Mouse (Mus musculus) cerebellum, postnatal 4 days (tissue): ENCODE measurements around the gene Arhgap15.

Experiments used
- DNase-seq, 2 experiments: peaks; one replicate each; pipeline ENCODE4 v3.0.0; 2022; ENCODE audit warnings: low spot score in 2 of 2, mixed read lengths in 1 of 2

Arhgap15 gene

DNA sequence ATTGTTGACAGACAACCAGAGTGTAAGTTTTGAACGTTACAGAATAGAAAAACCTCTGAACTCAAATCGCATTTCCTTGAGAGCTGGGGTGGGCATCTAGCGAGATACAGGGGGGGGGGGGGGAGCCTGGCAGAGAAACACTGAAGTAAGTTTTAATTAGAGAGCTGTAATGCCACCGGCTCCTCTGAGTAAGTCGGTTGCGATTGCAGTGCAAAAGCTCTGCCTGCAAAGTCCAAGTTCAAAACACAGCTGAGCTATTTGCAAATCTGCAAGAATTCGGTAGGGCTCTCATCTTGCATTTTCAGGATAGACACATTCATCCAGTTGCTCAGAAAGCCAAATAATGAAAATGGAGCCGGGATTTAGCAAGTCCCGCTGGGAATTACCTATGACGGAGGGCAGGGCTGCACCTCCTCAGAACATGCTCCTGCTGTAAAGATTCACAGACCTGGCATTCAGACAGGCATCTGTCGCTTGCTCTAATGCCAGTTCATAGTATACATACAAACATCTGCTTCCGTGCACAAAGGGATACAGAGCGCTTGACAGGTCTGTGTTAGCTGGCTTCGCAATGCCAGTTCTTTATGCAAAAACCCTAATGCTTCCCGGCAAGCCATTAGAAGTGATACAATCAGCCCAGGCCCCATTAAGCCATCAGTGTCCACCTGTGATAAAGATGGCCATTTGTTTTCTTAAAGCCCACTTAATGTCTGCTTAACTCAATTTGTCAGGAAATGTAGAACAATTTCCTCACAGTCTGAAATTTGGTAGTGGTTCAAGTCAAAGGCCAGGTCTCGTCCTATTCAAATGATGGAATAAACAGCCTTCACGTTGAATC lies 556.6 kb downstream of the Arhgap15 start:
- DNase-seq, result peak in 1 of 2 experiments; percentile 17

- no peak for DNase-seq
These were observed 557.5 kb downstream of the Arhgap15 start for GRCm38 (mm10) chr2:44306137-44306536.

GRCm38 (mm10) chr2:44309124-44309523 lies 560.5 kb downstream of the Arhgap15 start:
- no peak for DNase-seq

DNA sequence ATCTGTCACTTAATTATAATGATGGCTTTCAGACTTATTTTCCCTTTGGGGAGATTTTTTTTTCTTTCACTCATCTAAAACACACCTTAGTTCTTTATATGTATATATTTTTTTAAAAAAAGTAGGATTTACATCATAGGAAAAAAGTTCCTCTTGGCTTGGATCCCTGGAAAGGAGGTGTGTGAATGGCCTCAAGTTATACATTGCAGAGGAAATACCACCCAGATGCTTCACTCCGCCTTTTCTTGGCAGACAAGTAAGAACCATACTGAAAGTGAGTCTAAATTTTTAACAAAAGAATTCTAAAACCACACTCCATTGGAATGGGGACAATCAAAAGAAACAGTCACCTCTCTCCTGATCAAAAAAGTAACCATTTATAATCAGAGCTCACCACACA lies 560.9 kb downstream of the Arhgap15 start:
- no peak for DNase-seq

GRCm38 (mm10) chr2:44310095-44310748 lies 561.6 kb downstream of the Arhgap15 start:
- no peak for DNase-seq

GRCm38 (mm10) chr2:44311216-44311615 lies 562.6 kb downstream of the Arhgap15 start:
- no peak for DNase-seq

- DNase-seq, result no peak
These were observed 564.9 kb downstream of the Arhgap15 start for GRCm38 (mm10) chr2:44313573-44313972.

DNA sequence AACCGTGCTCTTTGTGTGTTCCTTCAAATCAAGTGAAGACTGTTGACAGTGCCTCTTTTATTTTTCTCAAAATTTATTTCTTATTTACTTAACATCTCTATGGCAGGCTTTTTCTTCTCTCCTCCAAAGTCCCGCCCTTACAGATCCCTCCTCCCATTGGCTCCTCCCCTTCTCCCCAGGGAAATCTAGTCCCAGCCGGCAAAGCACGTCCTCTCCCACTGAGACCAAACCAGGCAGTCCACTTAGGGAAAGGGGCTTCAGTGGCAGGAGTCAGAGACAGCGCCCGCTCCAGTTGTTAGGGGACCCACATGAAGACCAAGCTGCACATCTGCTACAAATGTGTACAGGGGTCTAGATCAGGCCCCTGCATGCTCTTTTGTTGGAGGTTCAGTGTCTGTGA lies 569.8 kb downstream of the Arhgap15 start:
- no peak for DNase-seq

DNA sequence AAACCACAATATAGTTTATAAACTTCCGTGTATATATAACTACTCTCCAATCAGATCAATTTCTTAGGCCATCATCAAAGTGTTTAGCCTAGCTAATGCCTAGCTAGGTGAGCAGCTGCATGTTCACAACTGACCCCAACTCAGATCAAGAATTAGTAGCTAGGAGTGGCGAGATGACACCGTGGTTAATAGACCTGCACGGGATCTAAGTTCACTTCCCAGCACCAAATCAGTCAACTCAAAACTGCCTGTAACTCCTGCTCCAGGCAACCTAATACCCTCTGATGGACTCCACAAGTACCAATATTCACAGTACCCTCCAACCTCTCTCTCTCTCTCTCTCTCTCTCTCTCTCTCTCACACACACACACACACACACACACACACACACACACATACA lies 570.9 kb downstream of the Arhgap15 start:
- no peak for DNase-seq

DNA sequence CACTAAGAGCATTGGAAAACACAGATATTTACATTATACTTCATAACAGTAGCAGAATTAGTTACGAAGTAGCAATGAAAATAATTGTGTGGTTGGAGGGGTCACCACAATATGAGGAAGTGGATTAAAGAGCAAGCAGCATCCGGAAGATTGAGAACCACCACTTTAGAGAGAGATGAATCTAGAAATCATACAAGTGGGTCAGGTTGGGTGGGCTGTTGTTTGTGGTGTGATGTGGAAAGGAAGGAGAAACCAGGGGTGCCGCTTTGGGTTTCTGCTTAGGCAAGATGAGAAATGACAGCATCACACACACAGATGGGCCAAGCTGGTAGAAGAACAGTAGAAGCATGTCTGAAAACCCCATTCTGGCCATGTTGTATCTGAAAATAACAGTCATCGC lies 575.2 kb downstream of the Arhgap15 start:
- DNase-seq, result no peak

DNA sequence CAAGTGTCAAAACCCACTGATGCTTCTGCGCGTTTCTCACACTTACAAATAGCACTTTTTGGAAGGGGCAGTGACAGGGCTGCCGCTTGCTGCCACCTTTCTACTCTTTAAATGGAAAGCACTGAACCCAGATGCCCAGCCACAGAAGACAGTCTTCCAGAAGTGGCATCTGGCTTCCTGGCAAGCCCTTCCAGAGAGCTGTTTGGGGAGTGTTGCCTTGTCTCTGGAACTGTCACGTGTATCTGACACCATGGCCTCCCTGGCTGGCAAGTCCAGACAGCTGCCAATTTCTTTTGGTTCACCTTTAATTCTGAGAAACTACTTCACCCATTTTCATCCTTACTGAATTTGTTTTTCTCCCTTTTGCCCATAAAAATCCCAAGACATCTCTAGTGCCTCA lies 584.7 kb downstream of the Arhgap15 start:
- DNase-seq, result peak in 1 of 2 experiments; percentile 27

DNA sequence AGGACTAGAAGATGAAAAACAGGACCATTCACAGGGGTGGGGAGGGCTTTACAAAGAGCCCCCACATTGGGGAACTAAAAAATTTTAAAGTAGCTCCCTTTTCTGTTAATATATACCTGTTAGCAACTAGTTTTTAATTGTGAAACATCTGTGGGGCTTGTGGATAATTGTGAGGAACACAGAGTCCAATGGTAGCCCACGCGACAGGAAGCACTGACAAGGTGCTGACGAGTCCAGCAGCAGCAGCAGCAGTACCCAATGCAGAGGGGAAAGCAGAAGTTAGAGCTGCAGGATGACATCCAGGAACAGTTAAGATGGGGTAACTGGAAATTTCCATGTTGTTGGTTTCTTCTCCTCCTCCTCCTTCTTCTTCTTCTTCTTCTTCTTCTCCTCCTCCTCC lies 585.4 kb downstream of the Arhgap15 start:
- no peak for DNase-seq

GRCm38 (mm10) chr2:44334517-44334916 lies 585.9 kb downstream of the Arhgap15 start:
- no peak for DNase-seq

GRCm38 (mm10) chr2:44336720-44337354 lies 588.2 kb downstream of the Arhgap15 start:
- no peak for DNase-seq

DNA sequence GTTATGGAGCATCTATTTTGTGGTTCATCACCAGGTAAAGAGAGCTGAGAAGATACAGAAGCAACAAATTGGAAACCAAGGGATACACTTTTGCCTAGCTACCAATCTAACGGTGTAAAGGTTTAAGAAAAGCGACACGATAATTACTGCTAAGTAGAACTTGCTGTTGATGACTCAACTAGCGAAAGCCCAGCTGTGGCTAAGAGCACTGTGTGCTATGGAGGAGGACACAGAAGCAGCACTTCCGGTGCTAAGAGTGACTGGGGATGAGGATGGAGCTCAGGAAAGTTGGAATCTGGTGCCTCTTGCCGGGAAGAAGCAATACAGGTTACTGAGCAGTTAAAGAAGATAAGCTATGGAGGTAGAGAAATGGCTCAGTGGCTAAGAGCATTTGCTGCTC lies 589.8 kb downstream of the Arhgap15 start:
- no peak for DNase-seq

DNA sequence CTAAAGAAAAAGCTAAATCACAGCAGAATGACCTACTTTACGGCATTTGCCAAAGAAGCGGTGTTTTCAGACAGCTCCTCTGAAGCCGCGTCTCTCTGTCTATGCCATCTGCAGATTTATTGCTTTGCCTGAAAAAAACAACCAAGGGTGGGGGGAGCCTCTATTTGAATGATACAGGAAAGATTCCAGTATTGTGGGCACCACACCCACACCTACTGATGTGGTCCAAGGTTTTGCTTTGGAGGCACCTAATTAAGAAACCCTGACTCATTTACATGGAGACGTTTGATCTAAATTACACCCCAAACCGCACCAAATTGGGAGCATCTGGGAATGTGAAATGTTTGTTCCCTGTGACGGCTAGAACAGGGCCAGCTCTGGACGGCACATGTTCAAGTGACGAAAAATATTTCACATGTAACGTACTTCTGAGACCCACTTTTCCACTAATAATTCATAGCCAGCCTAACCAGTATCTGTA lies 592.5 kb downstream of the Arhgap15 start:
- no peak for DNase-seq

DNA sequence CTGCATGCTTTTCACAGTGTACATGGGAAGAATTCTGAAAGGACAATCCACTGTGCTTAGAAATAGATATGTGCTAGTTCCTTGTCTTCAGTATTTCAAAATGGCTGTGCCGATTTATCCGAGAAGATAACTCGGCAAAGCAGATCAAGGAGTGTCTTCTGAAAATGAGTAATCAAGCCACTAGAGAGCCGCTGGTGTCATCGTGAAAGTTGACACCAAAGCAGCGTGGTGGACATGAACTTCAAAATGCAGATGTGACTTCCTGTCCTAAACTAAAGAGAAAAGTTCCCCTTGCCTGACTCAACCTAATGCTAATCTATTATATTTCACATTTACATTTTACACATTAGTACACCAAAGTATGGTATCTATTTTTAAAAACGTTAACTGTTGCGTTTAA lies 596.2 kb downstream of the Arhgap15 start:
- no peak for DNase-seq

DNA sequence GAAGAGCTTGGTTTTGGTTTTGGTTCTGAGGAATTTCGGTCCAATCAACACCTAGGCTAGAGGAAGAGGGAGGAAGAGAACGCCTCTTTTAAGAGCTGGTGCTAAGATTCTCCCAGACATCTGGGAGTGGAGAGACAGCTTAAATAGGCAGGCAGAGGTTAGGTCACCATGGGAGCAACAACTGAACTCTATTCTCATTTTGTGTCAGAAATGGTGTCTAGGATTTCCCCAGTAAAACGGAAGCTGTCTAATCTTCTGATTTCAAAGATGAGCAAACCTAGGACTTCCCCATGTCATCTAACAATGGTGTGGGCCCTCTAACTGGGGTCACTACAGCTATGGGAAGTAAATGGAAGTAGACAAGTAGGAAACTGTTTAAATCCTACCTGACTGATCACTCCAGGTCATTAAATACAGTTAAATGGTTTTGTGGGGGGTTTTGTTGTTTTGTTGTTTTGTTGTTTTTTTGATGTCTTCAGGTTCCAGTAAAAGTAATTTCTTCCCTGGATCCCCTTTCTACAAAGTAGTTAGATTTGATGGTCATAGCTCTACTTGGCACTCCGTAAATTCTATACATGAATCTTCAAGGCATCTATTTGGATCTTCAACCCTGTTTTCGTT lies 596.8 kb downstream of the Arhgap15 start:
- no peak for DNase-seq

DNA sequence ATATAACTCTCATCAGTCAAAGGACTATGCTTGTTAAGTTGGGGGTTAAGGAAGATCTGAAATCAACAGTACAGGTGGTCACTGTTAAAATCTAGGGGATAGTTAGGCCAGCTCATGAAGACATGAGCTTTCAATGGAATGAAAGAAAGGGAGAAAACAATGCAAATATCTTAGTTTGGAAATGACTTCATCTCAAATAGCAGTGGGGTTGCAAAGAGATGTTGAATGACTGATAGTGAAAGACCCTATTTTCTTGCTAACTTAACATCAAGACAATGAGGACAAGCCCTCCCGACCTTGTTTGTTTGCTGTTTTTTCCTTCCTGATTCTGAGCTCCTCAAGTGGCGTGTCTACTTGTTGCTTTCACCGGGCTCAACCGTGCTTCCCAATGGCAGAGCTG lies 597.6 kb downstream of the Arhgap15 start:
- DNase-seq, result no peak

DNA sequence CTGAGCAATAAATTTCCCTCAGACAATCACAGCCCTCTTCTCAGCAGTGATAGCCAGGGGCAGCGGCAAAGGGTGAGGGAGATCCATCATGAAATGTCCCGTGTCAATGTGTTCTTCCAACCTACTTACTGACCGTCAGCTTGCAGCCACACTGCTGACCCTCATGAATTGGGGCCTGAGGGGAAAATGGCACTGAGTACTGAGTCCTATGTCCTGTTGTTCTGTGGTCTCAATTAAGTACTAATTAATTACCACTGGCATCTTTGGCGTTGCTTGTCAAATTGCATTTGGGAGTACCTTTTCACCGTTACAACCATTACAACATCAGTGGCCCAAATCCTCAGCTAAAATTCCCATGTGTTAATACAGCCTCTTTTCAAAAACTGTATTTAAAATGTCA lies 599.2 kb downstream of the Arhgap15 start:
- no peak for DNase-seq

- no peak for DNase-seq
These were observed 600.5 kb downstream of the Arhgap15 start for GRCm38 (mm10) chr2:44349101-44349500.

DNA sequence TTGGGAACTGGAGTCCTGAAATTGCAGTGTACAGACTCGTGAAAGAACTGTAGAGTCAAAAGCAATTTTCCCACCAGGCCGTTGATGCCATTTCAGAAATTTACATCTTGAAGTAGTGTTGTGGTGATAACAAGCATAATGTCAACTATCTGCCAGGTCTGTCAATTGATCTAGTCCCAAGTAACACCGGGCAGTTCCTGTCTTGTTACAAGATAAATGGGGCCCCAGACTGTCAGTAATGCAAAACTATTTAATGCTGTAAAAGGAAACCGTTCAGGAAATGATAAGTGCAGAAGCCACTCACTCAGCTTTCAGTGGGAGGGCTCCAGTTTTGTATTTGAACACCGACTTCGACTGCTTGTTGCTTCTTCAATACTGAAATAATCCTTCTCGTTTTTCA lies 604.3 kb downstream of the Arhgap15 start:
- no peak for DNase-seq
